Mouse (Mus musculus): ENCODE measurements around the gene Ms4a6d. TPM values are rescaled to one million over a fixed set of nuclear protein-coding genes. Genes with fewer than 3 reads are reported as not detected.
"Not testable (repeated sequence)": the region's sequence is repeated elsewhere in the genome, so short reads cannot be mapped to it uniquely, and the experiment has no call there.

Gene Ms4a6d
- total RNA-seq (2021): 1 to 10 TPM; 6.2 to 6.4 TPM
- 3.8 and 5.4 TPM in 2 replicates for polyA plus RNA-seq (2012; rRNA removed)
- long read RNA-seq, partial matches to known transcripts: 0 of 3 reads
- long read RNA-seq, other reads (novel, unspliced or antisense): 0 of 3 reads

GRCm38 (mm10) chr19:11604603-11605002 lies at the start of gene Ms4a6d:
Gene Ms4a6d, minus strand, starts transcription at chr19:11604849.
- DNase-seq: no peak

GRCm38 (mm10) chr19:11649564-11649963 lies 44.9 kb upstream of the Ms4a6d start:
- no peak for DNase-seq

- no peak for DNase-seq
Observed at GRCm38 (mm10) chr19:11646166-11646565, 41.5 kb upstream of the Ms4a6d start.

DNA sequence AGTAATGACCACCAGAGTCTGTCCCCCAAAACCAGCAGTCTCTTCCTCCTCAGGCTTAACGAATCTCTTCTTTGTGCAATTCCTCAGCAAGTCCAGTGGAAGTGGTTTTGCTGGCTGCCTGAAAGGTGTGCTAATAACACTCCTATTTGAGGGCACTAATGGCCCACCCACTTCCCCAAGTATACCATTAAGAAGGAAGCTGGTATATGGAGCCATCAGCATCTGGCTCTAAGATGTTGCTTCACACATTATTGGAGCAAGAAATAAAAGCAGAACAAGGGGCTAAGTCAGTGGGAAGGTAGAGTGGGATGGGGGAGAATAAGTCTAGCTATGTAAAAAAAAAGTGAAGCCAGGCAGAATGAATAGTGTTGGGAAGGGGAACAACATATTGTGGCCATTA lies 36.1 kb upstream of the Ms4a6d start, which contains the start of gene Ms4a3:
TSS of gene Ms4a3 (minus strand) at position 120 of the 400 bp plus-strand sequence.
- DNase-seq: no peak

- no peak for DNase-seq
Observed at GRCm38 (mm10) chr19:11639038-11639437, 34.4 kb upstream of the Ms4a6d start.

DNA sequence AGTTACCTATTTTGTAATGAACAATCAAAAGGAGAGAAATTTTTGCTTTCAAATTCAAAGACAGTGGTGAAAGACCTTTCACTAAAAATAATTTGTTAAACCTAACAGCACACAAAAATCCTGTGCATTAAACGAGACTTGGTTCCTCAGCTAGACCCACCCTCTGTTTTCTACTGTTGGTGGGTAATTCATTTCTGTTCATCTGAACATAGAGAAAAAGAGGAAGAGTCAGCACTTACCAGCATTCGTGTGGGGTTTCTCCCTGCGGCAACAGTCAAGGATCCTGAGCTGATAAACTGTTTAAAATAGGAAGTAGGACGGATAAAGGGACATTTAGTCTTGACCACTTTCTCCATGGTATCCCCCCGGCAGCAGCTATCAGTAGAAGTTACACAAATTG lies 30.9 kb upstream of the Ms4a6d start:
- DNase-seq: no peak

DNA sequence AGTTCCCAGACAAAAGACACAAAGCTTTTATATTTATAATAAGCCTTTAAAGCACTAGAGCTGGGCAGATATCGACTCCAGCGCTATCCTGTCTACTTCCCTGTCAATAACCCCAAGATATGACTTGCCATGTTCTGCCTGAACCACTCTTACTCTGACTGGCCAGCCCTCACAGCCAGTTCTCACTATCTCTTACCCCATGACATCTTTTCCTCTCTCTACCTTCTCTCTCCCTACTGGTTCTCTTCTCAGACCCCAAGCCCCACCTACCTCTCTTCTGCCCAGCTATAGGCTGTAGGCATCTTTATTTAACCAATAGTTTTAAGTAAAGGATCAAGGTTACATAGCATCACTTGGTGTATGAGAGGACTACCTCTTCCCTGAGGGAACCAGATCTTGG lies 29.7 kb upstream of the Ms4a6d start:
- no peak for DNase-seq

- no peak for DNase-seq
Observed at GRCm38 (mm10) chr19:11633732-11634131, 29.1 kb upstream of the Ms4a6d start.

DNA sequence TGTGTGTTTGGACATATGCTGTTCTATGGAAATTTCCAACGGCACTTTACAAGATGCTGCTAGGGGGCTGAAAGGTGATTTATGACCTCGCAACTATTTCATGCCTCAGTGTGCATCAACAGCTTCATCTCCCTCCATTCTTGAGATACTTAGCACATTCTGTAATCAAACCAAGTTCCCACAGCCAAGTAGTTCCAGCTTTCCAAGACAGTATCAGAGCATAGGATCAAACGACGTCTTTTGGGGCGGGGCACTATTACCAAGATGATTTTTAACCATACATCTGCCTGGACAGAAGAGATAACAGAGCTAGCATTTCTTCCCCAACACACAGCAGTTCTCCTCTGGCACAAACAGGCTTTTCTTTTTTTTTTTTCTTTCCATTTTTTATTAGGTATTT lies 20.6 kb upstream of the Ms4a6d start:
- no peak for DNase-seq

- DNase-seq: no peak
Observed at GRCm38 (mm10) chr19:11624800-11625199, 20.2 kb upstream of the Ms4a6d start.

DNA sequence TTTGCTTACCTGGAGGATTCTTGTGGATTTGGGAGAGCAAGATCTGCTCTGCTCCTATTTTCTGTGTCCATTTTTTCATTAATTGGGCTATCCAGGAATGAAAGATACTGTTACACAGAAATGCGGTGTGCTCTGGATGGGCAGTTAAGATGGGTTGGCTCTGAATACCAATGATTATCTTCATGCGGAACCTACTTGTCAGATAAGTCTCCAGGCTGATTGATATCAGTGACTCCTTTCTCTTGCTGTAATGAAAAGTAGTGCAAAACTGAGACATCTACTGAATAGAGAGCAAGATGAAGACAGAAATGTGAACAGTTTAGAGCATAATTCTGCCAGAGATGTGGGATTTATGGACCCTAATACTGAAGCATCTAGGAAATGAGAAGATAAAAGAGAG lies 18.9 kb upstream of the Ms4a6d start, which contains the start of gene Ms4a2:
TSS of gene Ms4a2 (minus strand) at position 169 of the 400 bp plus-strand sequence.
- no peak for DNase-seq

GRCm38 (mm10) chr19:11617983-11618382 lies 13.3 kb upstream of the Ms4a6d start:
- no peak for DNase-seq

DNA sequence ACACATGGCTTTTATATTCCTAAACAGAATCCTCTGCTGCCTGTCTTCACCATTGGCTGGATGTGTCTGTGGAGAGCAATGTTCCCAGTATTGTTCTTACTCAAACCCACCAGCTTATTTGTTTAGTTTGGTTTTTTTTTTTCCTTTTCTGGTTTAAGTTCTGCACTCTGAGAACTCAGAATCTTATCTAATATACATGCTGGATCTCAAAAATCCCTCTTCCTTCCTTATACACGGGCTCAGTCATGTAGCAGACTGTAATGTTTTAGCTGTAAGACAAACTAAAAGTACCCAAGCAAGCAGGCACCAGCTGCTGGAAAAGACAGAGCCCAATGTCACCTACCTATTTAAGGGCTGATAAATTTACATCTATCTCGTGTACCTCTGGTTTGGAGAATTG lies 10.2 kb upstream of the Ms4a6d start:
- DNase-seq: no peak

DNA sequence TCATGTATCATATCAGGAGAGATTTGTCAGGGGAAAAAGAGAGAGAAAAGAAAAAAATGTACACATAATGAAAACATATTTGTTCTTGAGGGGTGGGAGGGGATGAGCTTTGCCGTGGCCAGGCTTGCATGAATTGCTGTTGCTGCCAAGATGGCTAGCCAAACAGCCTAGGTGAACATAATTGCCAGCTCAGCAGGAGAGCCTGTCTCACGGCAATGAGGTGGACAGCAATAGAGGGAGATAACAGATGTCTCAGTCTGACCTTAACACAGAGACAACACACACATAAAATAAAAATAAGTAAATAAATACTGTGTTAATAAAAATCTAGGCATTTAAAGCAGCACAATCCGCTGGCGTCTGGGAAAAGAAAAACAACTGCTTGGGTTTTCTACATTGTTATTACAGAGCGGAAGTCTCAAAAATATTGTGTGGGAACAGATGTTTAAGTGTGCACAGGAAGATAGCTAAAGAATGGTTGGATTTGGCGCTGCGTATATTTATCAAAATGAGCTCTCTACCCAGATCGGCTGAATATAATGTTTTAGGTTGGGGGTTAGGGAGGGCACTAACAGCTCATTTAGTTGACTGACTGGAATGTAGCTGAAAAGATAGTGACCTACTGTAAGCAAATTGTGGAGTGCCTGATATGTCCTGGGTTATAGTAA lies 9.3 kb upstream of the Ms4a6d start:
- DNase-seq: no peak

GRCm38 (mm10) chr19:11613084-11613483 lies 8.4 kb upstream of the Ms4a6d start:
- DNase-seq: no peak

DNA sequence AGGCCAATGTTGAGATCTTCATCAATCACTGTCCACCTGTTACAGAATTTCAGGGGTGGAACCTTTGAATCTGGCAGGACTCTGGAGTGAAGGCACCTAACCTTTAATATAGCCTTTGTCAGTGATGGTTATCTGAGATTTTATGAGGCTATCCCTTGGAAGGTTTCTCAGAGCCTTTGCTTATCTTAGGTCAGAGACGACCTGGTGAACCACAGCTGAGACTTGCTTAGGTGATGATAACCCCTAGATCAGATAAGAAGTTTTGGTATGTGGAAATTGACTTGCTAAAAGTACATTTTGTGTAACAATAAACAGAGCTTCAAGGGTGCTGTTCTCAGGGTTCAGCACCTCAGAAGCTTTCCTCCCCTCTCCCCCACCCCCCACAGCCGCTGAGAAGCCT lies 7.6 kb upstream of the Ms4a6d start:
- no peak for DNase-seq

GRCm38 (mm10) chr19:11611541-11611945 lies 6.9 kb upstream of the Ms4a6d start:
- peak; percentile 21 for DNase-seq

GRCm38 (mm10) chr19:11608172-11608571 lies 3.5 kb upstream of the Ms4a6d start:
- peak; percentile 20 for DNase-seq

GRCm38 (mm10) chr19:11602026-11602425 lies 2.6 kb downstream of the Ms4a6d start:
- peak; percentile 21 for DNase-seq

DNA sequence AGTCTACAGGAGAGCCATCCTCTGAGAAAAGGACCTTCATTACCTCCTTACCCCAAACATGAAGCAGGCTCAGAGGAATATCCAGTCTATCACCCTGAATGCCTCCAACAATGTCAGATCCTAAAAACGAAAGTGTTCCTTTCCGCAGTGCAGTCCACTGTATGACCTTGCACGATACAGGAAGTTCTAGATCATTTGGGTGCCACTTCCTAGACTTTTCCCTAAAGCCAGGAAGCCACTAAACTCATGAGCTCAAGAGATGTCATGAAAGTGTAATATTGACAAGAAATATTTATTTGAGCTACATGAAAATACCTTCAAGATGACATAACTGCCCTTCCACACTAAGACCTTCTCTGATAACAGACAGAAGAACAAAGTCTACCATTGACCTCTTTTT lies 3.3 kb downstream of the Ms4a6d start:
- DNase-seq: no peak

GRCm38 (mm10) chr19:11589891-11590449 lies 14.7 kb downstream of the Ms4a6d start:
- no peak for DNase-seq

DNA sequence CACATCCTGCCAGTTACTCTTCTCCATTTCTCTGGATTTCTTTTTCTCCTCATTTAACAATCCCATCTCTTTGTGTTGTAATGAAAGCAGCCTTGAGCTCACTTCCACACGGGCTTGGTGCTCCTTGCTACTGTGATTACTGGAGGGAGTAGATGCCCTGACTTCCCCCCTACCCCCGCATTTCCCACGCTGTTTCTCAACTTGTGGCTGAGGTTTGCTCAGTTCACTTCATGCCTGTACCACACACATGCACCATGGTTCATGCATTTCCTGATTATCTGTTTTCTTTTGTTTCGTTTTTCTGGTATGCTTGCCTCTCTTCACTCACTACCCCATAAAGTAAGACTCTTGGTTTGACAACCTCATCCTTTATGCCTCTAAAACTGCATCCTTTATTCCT lies 15.4 kb downstream of the Ms4a6d start:
- DNase-seq: no peak

DNA sequence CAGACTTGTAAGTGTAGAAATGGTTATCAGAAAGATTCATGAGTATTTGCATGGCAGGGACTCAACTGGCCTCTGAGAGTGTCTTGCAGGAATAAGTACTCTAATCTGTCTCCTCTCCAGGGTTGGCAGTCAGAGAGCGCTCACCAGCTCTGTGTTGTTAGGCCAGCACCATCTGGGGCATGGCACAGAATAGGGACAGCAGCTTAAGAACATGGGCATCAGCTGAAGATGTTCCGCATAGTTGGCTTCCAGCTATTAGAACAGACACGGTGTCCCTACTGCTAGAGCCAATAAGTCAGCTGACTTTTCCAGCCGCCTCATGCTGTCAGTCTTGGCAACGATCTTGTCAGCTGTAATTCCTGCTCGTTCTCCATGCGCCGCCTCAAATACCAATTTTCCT lies 29.7 kb downstream of the Ms4a6d start:
- no peak for DNase-seq

DNA sequence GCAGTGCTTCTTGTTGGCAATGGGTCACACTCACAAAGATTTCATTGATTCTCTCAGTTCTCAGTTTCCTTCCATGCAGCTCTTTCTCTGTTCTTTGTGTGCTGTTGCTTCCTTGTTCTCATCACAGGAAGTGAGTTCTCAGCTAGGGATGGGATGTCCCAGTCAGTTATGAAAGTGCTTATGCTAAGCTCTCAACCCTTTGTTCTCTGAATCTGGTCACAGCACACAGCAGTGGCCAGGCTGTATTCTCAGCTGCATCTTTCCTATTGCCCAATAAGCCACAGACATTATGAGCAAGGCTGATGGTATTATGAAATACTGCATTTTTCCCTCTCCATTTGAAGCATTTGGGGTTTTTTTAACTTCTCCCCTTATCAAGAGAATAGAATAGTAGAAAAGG lies 45.1 kb downstream of the Ms4a6d start:
- not testable (repeated sequence) for DNase-seq
